Mouse (Mus musculus): Measurements from ENCODE around the gene Adck2. TPM values are rescaled to one million over a fixed set of nuclear protein-coding genes. Genes with fewer than 3 reads are reported as not detected.

The Adck2 gene
- polyA plus RNA-seq, 1 experiment from 2014 or later: 42.3 TPM

DNA sequence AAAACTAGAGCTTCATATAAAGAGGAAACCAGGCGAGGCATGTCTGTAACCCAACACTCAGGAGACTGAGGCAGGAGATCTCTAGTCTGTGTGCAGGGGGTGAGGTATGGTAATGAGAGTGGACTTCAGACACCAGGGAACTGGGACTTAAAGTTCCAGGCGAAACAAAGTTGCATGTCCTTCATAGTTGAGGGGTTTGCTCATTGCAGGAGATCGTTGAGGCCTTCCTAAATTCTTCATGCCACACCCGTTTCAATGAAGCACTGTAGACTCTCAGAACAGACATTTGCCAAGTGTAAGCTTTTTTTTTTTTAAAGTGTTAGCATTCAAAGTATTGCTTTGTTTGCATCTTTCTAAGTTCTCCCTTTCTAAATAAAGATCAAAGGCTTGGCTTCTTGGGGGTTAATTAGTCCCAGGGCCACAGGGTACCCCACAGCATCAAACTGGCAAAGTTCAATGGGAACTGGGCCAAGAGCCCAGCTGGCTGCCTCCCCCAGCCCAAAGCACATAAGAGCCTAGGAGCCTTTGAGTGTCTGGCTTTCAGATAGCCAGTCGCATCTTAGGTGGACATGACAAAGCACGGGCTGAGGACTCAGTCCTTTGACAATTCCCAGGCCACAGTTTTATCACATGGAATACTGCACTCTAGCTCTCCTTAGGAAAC is 14.3 kb upstream of the Adck2 start:
- Histone ChIP-seq H3K4me2 (no peak overlapping the region), H3K9ac (no peak overlapping the region), H3K27me3 (no peaks in the 10 kb centered on the region), H3K4me3 (no peak overlapping the region), H3K4me1 (peaks cover 43% of the 10 kb centered on the region), H3K36me3 (peaks cover 3% of the 10 kb centered on the region; the same call in 1 of the 2 replicates), H3K9me3 (no peaks in the 10 kb centered on the region), H3K27ac (no peak overlapping the region)
- ATAC-seq (ENCODE audit: insufficient number of reproducible peaks, insufficient read depth, low FRiP score, low TSS enrichment, low read depth): no peak
- 46% methylated on average over 6 of the region's 6 CpGs for WGBS

DNA sequence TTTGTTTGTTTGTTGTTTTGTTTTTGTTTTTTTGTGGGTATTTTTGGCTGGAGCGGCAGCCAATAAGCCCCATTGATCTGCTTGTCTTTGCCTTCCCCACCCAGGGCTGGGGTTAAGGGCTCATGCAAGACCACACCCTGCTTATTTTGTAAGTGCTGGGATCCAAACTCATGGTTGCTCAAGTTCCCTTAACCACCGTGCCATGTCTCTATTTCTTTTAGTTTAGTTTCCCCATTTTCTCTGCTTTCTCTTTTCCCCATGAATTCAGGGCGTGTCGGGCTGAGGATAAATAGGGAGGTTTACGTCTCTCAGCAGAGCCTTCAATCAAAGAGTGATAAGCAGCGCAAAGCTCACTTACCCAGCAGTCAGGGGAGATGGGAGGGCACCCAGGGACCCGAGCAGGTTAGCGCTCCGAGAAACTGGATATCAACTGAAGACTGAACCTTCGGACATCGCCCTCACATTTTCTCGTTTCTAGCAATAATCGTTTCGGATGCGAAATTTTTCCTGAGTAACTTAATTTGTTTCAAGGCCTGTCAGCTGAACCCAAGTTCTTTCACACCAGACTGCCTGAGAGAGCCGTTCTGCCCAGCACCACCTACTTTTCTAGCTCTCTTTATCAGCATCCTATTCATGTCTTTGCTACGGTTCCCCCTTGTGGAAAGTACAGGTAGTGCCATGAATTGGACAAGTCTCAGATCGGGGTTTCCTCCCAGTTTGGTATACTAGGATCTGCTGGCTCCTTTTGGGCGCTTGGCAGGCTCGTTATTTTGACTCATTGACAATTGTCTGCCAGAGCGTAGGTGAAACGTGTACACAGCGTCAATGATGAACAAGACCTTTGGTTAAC is 11.3 kb upstream of the Adck2 start:
- H3K4me2 ChIP-seq: peak overlapping the region; percentile 48
- H3K9me3 ChIP-seq: no peaks in the 10 kb centered on the region
- no peaks in the 10 kb centered on the region for H3K36me3 ChIP-seq
- peaks cover 19% of the 10 kb centered on the region for H3K4me1 ChIP-seq
- H3K27me3 ChIP-seq: no peaks in the 10 kb centered on the region
- no peak overlapping the region for H3K27ac ChIP-seq
- 0 out of 2 replicates have a peak overlapping the region, but pooled peaks have one; percentile 8 for H3K4me3 ChIP-seq
- no peak for ATAC-seq (ENCODE audit: insufficient number of reproducible peaks, insufficient read depth, low FRiP score, low TSS enrichment, low read depth)
- no peak overlapping the region for H3K9ac ChIP-seq
- WGBS: 19% methylated on average over 23 of the region's 23 CpGs

DNA sequence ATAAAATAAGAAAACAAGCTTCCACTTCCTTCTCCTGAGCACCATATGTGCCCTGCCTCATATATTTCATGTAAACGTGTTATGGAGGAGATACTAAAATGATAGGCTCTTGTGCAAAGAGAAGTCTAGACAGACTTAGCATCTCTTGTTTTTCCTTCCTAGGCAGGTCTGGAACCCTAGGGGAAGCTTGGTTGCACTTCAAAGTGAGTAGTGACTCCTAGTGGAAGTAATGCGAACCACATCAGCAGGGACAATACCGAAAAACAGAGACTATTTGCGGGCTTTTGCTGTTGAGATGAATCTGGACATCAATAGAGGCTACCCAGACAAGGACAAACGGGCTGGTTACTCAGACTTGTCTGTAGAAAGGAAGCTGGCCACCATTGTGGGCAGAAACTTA is 6.1 kb upstream of the Adck2 start:
- ATAC-seq (ENCODE audit: insufficient number of reproducible peaks, insufficient read depth, low FRiP score, low TSS enrichment, low read depth): no peak
- no peaks in the 10 kb centered on the region for H3K9me3 ChIP-seq
- no peak overlapping the region for H3K4me2 ChIP-seq
- WGBS: 15% methylated on average over 5 of the region's 5 CpGs
- no peak overlapping the region for H3K4me3 ChIP-seq
- H3K9ac ChIP-seq: no peak overlapping the region
- no peaks in the 10 kb centered on the region for H3K36me3 ChIP-seq
- no peak overlapping the region for H3K27ac ChIP-seq
- H3K27me3 ChIP-seq: no peaks in the 10 kb centered on the region
- 0 out of 2 replicates have a peak, but pooled peaks cover 4% of the 10 kb centered on the region for H3K4me1 ChIP-seq

DNA sequence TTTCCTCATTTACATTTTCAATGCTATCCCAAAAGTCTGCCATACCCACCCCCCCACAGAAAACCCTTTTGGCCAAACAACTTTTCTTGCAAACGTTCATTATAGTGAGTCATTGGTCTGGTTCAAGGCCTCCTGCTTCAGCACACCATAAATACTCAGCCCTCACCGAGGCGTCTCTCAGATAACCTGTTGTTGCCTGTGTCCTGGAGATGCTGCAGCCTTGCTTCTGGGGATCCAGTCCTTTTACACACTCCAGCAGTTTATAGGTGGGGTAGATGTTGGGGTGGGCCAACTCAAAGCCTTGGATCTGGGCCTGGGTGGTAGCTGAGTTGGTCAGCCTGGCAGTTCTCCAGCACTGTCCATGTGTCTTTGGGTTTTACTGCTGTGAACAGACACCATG is 3.2 kb upstream of the Adck2 start:
- Histone ChIP-seq H3K36me3 (no peaks in the 10 kb centered on the region), H3K9ac (no peak overlapping the region), H3K27ac (no peak overlapping the region), H3K4me3 (no peak overlapping the region), H3K27me3 (no peaks in the 10 kb centered on the region), H3K4me1 (peaks cover 8% of the 10 kb centered on the region), H3K4me2 (no peak overlapping the region), H3K9me3 (no peaks in the 10 kb centered on the region)
- no peak for ATAC-seq (ENCODE audit: insufficient number of reproducible peaks, insufficient read depth, low FRiP score, low TSS enrichment, low read depth)
- 75% methylated on average over 3 of the region's 3 CpGs for WGBS

DNA sequence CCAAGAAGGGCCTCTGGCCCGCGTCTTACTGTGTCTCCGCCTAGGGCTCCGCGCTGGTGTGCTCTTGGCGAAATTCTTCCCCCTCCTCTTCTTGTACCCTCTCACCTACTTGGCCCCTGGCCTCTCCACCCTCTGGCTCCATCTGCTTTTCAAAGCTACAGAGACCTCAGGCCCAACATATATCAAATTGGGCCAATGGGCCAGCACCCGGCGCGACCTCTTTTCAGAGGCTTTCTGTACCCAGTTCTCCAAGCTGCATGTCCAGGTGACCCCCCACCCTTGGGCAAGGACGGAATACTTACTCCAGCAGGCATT is 839 bp downstream of the Adck2 start:
- H3K4me1 ChIP-seq: peaks cover 8% of the 10 kb centered on the region
- H3K4me2 ChIP-seq: peak overlapping the region; percentile 87
- WGBS: 17% methylated on average over 10 of the region's 10 CpGs
- ATAC-seq (ENCODE audit: insufficient number of reproducible peaks, insufficient read depth, low FRiP score, low TSS enrichment, low read depth): no peak; the same call in 1 of the 2 replicates
- H3K4me3 ChIP-seq: peak overlapping the region; percentile 88
- H3K36me3 ChIP-seq: peaks cover 25% of the 10 kb centered on the region
- no peaks in the 10 kb centered on the region for H3K9me3 ChIP-seq
- H3K27ac ChIP-seq: peak overlapping the region; percentile 96
- H3K27me3 ChIP-seq: no peaks in the 10 kb centered on the region
- peak overlapping the region; percentile 91 for H3K9ac ChIP-seq

DNA sequence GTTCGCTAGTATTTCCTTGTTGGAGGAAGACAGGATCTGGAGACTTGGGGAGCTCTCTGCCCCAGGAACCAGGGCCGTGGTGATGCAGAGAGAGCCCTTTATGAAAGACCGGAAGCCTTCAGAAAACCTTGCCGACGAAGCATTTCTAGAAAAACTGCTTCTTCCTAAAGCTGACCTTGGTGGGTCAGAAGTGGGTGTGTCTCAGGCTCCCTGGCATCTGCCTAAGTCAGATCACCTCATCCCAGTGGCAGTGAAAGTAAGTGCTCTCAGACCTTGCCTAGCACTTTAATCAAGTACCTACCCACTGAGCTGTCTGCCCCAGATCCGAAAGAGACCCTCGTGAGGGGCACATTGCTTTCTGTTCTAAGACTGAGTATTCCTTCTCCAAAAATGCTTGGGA is 1.3 kb downstream of the Adck2 start:
- H3K9me3 ChIP-seq: no peaks in the 10 kb centered on the region
- 57% methylated on average over 7 of the region's 7 CpGs for whole genome bisulfite sequencing
- peaks cover 29% of the 10 kb centered on the region for H3K36me3 ChIP-seq
- peaks cover 8% of the 10 kb centered on the region for H3K4me1 ChIP-seq
- no peaks in the 10 kb centered on the region for H3K27me3 ChIP-seq
- H3K27ac ChIP-seq: peak overlapping the region; percentile 96; the same call in 1 of the 2 replicates
- ATAC-seq (ENCODE audit: insufficient number of reproducible peaks, insufficient read depth, low FRiP score, low TSS enrichment, low read depth): no peak
- H3K4me3 ChIP-seq: peak overlapping the region; percentile 88
- H3K9ac ChIP-seq: peak overlapping the region; percentile 91
- peak overlapping the region; percentile 87 for H3K4me2 ChIP-seq

DNA sequence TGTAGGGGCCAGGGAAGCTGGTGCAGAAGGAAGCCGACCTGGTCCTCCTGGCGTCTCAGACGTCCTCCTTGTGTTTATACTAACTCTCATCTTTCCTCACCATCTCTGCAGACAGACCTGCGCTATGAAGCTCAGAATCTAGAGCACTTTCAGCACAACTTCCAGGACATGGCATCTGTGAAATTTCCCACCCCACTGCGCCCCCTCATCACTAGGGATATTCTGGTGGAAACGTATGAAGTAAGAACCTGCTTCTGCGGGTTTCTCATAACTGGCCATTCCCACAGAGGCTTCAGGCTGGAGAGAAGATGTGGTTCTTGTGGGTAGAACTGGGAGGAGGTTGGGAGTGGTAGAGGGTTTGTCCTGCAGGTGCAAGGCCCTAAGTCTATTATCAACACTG is 5.9 kb downstream of the Adck2 start:
- Histone ChIP-seq H3K9me3 (no peaks in the 10 kb centered on the region), H3K36me3 (peaks cover 70% of the 10 kb centered on the region), H3K27me3 (no peaks in the 10 kb centered on the region), H3K27ac (no peak overlapping the region), H3K4me2 (no peak overlapping the region), H3K9ac (no peak overlapping the region), H3K4me3 (no peak overlapping the region), H3K4me1 (peaks cover 6% of the 10 kb centered on the region)
- ATAC-seq (ENCODE audit: insufficient number of reproducible peaks, insufficient read depth, low FRiP score, low TSS enrichment, low read depth): no peak
- WGBS: 85% methylated on average over 7 of the region's 7 CpGs

DNA sequence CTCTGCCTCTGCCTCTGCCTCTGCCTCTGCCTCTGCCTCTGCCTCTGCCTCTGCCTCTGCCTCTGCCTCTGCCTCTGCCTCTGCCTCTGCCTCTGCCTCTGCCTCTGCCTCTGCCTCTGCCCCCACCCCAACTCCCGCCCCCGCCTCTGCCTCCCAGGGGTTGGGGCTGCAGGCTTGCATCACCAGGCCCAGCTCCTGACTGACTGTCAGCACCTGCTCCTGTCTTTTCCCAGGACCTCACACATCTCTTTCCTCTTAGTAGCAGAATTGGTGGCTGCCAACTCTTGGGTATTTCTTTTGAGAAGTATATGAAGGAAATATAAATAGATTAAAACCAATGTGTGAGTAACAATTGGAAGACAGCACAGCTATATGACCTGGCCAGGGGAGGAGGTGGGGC is 6.9 kb downstream of the Adck2 start:
- ATAC-seq (ENCODE audit: insufficient number of reproducible peaks, insufficient read depth, low FRiP score, low TSS enrichment, low read depth): no peak
- H3K27ac ChIP-seq: no peak overlapping the region
- peaks cover 76% of the 10 kb centered on the region for H3K36me3 ChIP-seq
- H3K4me3 ChIP-seq: no peak overlapping the region
- no peak overlapping the region for H3K4me2 ChIP-seq
- no peaks in the 10 kb centered on the region for H3K9me3 ChIP-seq
- H3K4me1 ChIP-seq: no peaks in the 10 kb centered on the region
- WGBS: 89% methylated on average over 2 of the region's 2 CpGs
- H3K27me3 ChIP-seq: no peaks in the 10 kb centered on the region
- H3K9ac ChIP-seq: no peak overlapping the region

DNA sequence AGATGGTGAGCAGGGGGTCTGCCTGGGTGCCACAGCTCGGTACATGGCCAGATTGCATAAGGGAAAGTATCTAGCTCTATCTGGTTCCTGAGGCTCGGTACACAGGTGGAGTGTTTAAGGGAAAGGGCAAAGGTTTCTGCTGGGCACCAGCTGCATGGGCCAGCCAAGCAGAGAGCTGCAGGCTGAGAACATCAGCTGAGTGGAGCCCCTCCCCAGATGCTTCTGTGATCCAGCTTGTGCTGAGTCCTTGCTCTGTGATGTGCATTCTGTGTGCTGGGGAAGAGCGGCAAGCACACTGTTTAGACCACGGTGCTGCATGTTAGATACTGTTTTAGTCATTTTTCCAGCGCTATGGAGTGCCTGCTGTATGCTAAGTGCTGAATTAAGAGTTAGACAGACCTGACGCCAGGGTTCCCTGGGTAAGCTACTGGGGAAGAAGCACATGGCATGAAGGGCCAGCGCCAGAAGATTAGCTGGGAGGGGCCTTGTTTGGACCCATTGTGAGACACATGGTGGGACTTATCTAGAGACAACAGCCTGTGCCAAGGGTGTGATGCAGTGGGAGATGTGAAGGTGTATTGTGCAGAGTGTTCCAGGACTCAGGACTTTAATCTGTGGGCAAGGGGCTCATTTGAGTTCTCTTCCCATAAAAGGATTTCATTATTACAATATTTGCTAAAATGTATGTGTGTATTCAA is 7.6 kb downstream of the Adck2 start:
- no peak for ATAC-seq (ENCODE audit: insufficient number of reproducible peaks, insufficient read depth, low FRiP score, low TSS enrichment, low read depth)
- Histone ChIP-seq H3K4me3 (no peak overlapping the region), H3K9ac (no peak overlapping the region), H3K4me2 (no peak overlapping the region), H3K4me1 (no peaks in the 10 kb centered on the region), H3K36me3 (peaks cover 82% of the 10 kb centered on the region), H3K27ac (no peak overlapping the region), H3K9me3 (no peaks in the 10 kb centered on the region), H3K27me3 (no peaks in the 10 kb centered on the region)
- WGBS: 79% methylated on average over 7 of the region's 7 CpGs

DNA sequence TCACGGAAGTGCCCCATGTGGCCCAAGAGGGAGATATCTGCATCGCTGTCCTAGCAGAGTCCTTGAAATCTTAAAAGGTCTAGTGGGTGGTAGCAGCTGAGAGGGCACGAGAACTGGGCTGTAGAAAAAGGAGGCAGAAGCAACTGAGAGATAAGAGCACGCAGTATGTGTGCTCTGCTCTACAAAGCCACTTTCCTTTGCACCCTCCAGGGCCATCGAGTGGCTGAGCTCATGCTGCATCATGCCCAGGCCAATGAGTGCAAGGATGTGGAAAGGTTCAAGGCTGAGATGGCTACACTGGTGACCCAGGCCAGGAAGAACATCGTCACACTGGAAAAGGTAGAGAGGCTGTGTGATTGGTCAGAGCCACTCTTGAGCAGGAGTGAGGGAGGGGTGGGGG is 11.8 kb downstream of the Adck2 start, which contains the start of gene Gm42420:
Gm42420 (plus strand) TSS at position 237 of the 400 bp plus-strand sequence.
- 92% methylated on average over 6 of the region's 6 CpGs for WGBS
- H3K27me3 ChIP-seq: no peaks in the 10 kb centered on the region
- no peak within 1 kb of the TSS for H3K4me2 ChIP-seq
- H3K4me3 ChIP-seq: no peak within 1 kb of the TSS
- H3K4me1 ChIP-seq: no peaks in the 10 kb centered on the region
- H3K9ac ChIP-seq: no peak within 1 kb of the TSS
- H3K27ac ChIP-seq: no peak within 1 kb of the TSS
- H3K36me3 ChIP-seq: peaks cover 82% of the 10 kb centered on the region
- H3K9me3 ChIP-seq: no peaks in the 10 kb centered on the region
- ATAC-seq (ENCODE audit: insufficient number of reproducible peaks, insufficient read depth, low FRiP score, low TSS enrichment, low read depth): no peak

DNA sequence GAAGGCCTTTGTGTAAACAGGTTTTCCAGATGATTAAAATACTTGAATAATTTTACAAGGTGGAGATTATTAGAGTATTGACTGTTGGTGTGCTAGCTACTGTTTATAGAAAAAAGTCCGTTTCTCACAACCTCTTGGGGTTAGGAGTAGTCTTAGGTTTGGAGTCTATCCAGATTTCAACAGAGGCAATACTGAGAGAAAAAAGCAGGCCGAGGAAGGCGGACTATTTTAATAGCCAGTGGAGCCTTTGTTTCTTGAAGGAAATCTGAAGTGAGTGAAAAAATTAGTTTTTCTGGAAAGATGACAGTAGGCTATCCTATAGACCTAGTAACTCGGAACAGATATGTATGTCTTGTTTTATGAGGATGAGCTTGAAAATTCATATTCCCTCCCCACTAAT is 17.8 kb downstream of the Adck2 start:
- H3K36me3 ChIP-seq: peaks cover 34% of the 10 kb centered on the region
- no peak overlapping the region for H3K27ac ChIP-seq
- WGBS: 95% methylated on average over 4 of the region's 4 CpGs
- peaks cover 14% of the 10 kb centered on the region for H3K4me1 ChIP-seq
- peak overlapping the region; percentile 85 for H3K4me3 ChIP-seq
- no peak for ATAC-seq (ENCODE audit: insufficient number of reproducible peaks, insufficient read depth, low FRiP score, low TSS enrichment, low read depth)
- peak overlapping the region; percentile 79 for H3K4me2 ChIP-seq
- H3K27me3 ChIP-seq: no peaks in the 10 kb centered on the region
- H3K9ac ChIP-seq: 0 out of 2 replicates have a peak overlapping the region, but pooled peaks have one; percentile 90
- H3K9me3 ChIP-seq: no peaks in the 10 kb centered on the region
